Mouse (Mus musculus) liver, embryonic 14.5 days (tissue): ENCODE data around the gene Gpr45. TPM values are rescaled to one million over a fixed set of nuclear protein-coding genes. Genes with fewer than 3 reads are reported as not detected.
A peak's percentile ranks its signal among the peaks of the same experiment; 100 is the strongest.

Experiments
- ATAC-seq: fragments of 200-750 bp; cut with Nextera tagmentation; 2 replicates; pipeline ENCODE4 v1.8.0; 2017; ENCODE audit warnings: moderate number of reproducible peaks, mild to moderate bottlenecking, moderate library complexity; ENCODE audit not compliant: insufficient read depth
- DNase-seq, 3 experiments: peaks; one replicate each; pipeline ENCODE4 v3.0.0-alpha.2; 2012 to 2013; ENCODE audit warnings: low read depth in 3 of 3, low spot score in 3 of 3
- H3K27ac ChIP-seq: fragments of 300-500 bp; sonication (generic); 2 replicates; pipeline ENCODE4 v1.5.1; 2014; ENCODE audit warnings: moderate library complexity, mild to moderate bottlenecking, control low read depth, inconsistent platforms
- H3K27me3 ChIP-seq: fragments of 300-500 bp; sonication (generic); 2 replicates; pipeline ENCODE4 v1.6.1; 2014; ENCODE audit warnings: mild to moderate bottlenecking, low read length, moderate library complexity; ENCODE audit not compliant: control insufficient read depth, insufficient read depth
- H3K36me3 ChIP-seq: fragments of 300-500 bp; sonication (generic); replicated peaks from 2 replicates; pipeline ENCODE4 v1.6.1; 2014; ENCODE audit warnings: low read depth; ENCODE audit not compliant: control insufficient read depth, insufficient read depth
- H3K4me1 ChIP-seq, 2 experiments: fragments of 200-500 bp in 1 of 2; fragments of 300-500 bp in 1 of 2; sonication (generic) in 1 of 2; replicated peaks; 2 replicates each; pipeline ENCODE4 v1.6.1; 2012 to 2014; ENCODE audit warnings: antibody characterized with exemption in 1 of 2, inconsistent platforms in 1 of 2, low read length in 1 of 2; ENCODE audit not compliant: control insufficient read depth in 2 of 2, insufficient read depth in 2 of 2
- H3K4me2 ChIP-seq: fragments of 300-500 bp; sonication (generic); 2 replicates; pipeline ENCODE4 v1.6.1; 2014; ENCODE audit warnings: low read depth, mild to moderate bottlenecking, control low read depth, moderate library complexity
- H3K4me3 ChIP-seq, 2 experiments: fragments of 200-500 bp in 1 of 2; fragments of 300-500 bp in 1 of 2; sonication (generic) in 1 of 2; 2 replicates each; pipeline ENCODE4 v1.5.1; 2012 to 2014; ENCODE audit warnings: low read depth in 2 of 2, low read length in 2 of 2, mild to moderate bottlenecking in 2 of 2, control low read depth in 1 of 2, inconsistent platforms in 1 of 2, moderate library complexity in 1 of 2; ENCODE audit not compliant: insufficient read depth in 1 of 2
- H3K9ac ChIP-seq: fragments of 300-500 bp; sonication (generic); replicated peaks from 2 replicates; pipeline ENCODE4 v1.6.1; 2014; ENCODE audit warnings: mild to moderate bottlenecking, control low read depth, moderate library complexity
- H3K9me3 ChIP-seq: fragments of 300-500 bp; sonication (generic); 2 replicates; pipeline ENCODE4 v1.6.1; 2016; ENCODE audit warnings: low read length, mixed read lengths; ENCODE audit not compliant: control insufficient read depth
- CTCF ChIP-seq: IDR thresholded peaks from 2 replicates; pipeline ENCODE4 v1.5.1; 2016; ENCODE audit warnings: antibody characterized with exemption, low read depth, control low read depth
- EP300 ChIP-seq: IDR thresholded peaks from 2 replicates; pipeline ENCODE4 v1.6.1; 2016; ENCODE audit warnings: antibody characterized with exemption, low read depth
- WGBS: fragments of 180-500 bp; shearing (Covaris S2); extraction: QIAGEN DNeasy Blood & Tissue Kit; methylation state at CpG from one replicate; pipeline ENCODE4 v1.1.7; 2014; ENCODE audit not compliant: insufficient replicate concordance; 5-methylcytosine and 5-hydroxymethylcytosine counted together
- polyA plus RNA-seq, 2 experiments: library from polyadenylated mRNA; depleted of rRNA in 1 of 2; stranded (reverse) in 1 of 2; unstranded in 1 of 2; fragments of >200 nt; fragmentation: Nextera tagmentation in 1 of 2; extraction: Ambion mirVana in 1 of 2; gene quantifications; 2 replicates each; pipeline versions ENCODE4 v1.2.1 to v1.2.3; 2012 to 2014

The Gpr45 gene
- polyA plus RNA-seq (2012; rRNA removed), result 0.07 and 0.11 TPM in 2 replicates
- 0.24 and 0.32 TPM in 2 replicates for polyA plus RNA-seq (2014; fragmentation: Nextera tagmentation; extraction: Ambion mirVana)

- H3K4me3 ChIP-seq, result peak within 1 kb of the TSS; percentile 15 to 41
- no peak within 1 kb of the TSS for H3K27ac ChIP-seq
- 1% methylated on average over 62 of the region's 71 CpGs for WGBS
Observed at GRCm38 (mm10) chr1:42952734-42953481, at the start of gene Gpr45. Gene Gpr45 (plus strand): TSS chr1:42952872.

GRCm38 (mm10) chr1:42905148-42905547 is 47.5 kb upstream of the Gpr45 start:
- ATAC-seq (no peak), DNase-seq (no peak)
- Histone ChIP-seq H3K27me3 (no peaks in the 10 kb centered on the region), H3K27ac (no peak overlapping the region), H3K4me3 (no peak overlapping the region), H3K9me3 (no peaks in the 10 kb centered on the region), H3K9ac (no peak overlapping the region), H3K4me1 (no peaks in the 10 kb centered on the region), H3K36me3 (0 out of 2 replicates have a peak, but pooled peaks cover 2% of the 10 kb centered on the region), H3K4me2 (no peak overlapping the region)
- WGBS, result 85% methylated on average over 11 of the region's 11 CpGs
- TF ChIP-seq EP300, result no peak
- no peak for TF ChIP-seq CTCF

More at GRCm38 (mm10) chr1:42952734-42953481, at the start of gene Gpr45:
- TF ChIP-seq CTCF (no peak), EP300 (no peak)
- H3K4me1 ChIP-seq, result no peaks in the 10 kb centered on the region
- H3K9ac ChIP-seq, result no peak within 1 kb of the TSS
- H3K9me3 ChIP-seq, result no peaks in the 10 kb centered on the region
- peaks cover 14% of the 10 kb centered on the region for H3K27me3 ChIP-seq
- ATAC-seq, result no peak
- H3K36me3 ChIP-seq, result no peaks in the 10 kb centered on the region
- DNase-seq, result no peak
- H3K4me2 ChIP-seq, result peak within 1 kb of the TSS; percentile 49

- H3K9ac ChIP-seq, result no peak overlapping the region
- no peaks in the 10 kb centered on the region for H3K9me3 ChIP-seq
- no peaks in the 10 kb centered on the region for H3K4me1 ChIP-seq
- H3K27me3 ChIP-seq, result no peaks in the 10 kb centered on the region
- WGBS, result 82% methylated on average over 7 of the region's 7 CpGs
- no peak overlapping the region for H3K4me2 ChIP-seq
- ATAC-seq, result no peak
- H3K36me3 ChIP-seq, result 0 out of 2 replicates have a peak, but pooled peaks cover 2% of the 10 kb centered on the region
- no peak overlapping the region for H3K4me3 ChIP-seq
- H3K27ac ChIP-seq, result no peak overlapping the region
- TF ChIP-seq CTCF, result no peak
- TF ChIP-seq EP300, result no peak
- DNase-seq, result no peak
Observed at GRCm38 (mm10) chr1:42906696-42907095, 46.0 kb upstream of the Gpr45 start.

GRCm38 (mm10) chr1:42907153-42907552 is 45.5 kb upstream of the Gpr45 start:
- Histone ChIP-seq H3K36me3 (0 out of 2 replicates have a peak, but pooled peaks cover 2% of the 10 kb centered on the region), H3K9ac (no peak overlapping the region), H3K4me3 (no peak overlapping the region), H3K27me3 (no peaks in the 10 kb centered on the region), H3K9me3 (no peaks in the 10 kb centered on the region), H3K4me2 (no peak overlapping the region), H3K4me1 (no peaks in the 10 kb centered on the region), H3K27ac (no peak overlapping the region)
- TF ChIP-seq EP300, result no peak
- no peak for TF ChIP-seq CTCF
- ATAC-seq (no peak), DNase-seq (no peak)
- 59% methylated on average over 4 of the region's 4 CpGs for WGBS

- H3K4me1 ChIP-seq, result no peaks in the 10 kb centered on the region
- WGBS, result 14% methylated on average over 4 of the region's 4 CpGs
- H3K27me3 ChIP-seq, result no peaks in the 10 kb centered on the region
- no peak overlapping the region for H3K4me2 ChIP-seq
- no peak for DNase-seq
- TF ChIP-seq EP300 (no peak), CTCF (peak; percentile 44)
- H3K9ac ChIP-seq, result no peak overlapping the region
- no peak overlapping the region for H3K27ac ChIP-seq
- no peaks in the 10 kb centered on the region for H3K36me3 ChIP-seq
- H3K9me3 ChIP-seq, result no peaks in the 10 kb centered on the region
- no peak for ATAC-seq
- no peak overlapping the region for H3K4me3 ChIP-seq
Observed at GRCm38 (mm10) chr1:42915062-42915461, 37.6 kb upstream of the Gpr45 start.
